8 mouse cellular contexts compared by ENCODE assay signal in genomic region chr4:132074933-132075769, GRCm38 (mm10). TPM values are rescaled to one million over a fixed set of nuclear protein-coding genes. Genes with fewer than 3 reads are reported as not detected.
A peak's percentile ranks its signal among the peaks of the same experiment; 100 is the strongest.
DNase-seq lines count a peak whose midpoint lies in the region; ATAC-seq and TF ChIP-seq lines count a peak whose summit lies in the region.

Gene Epb41, minus strand, starts transcription at chr4:132075321.

- peak within 1 kb of the TSS; percentile 97 for H3K4me2 ChIP-seq in lung, embryonic 16.5 days (ENCODE audit: low read depth, low read length)

- peaks cover 3 to 20% of the 10 kb centered on the region in 2 experiments; a peak in 3 of 4 replicates for H3K36me3 ChIP-seq in MEL (ENCODE audit: control insufficient read depth in 1 of 2, insufficient read depth in 2 of 2, low read length in 2 of 2)
- no peaks in the 10 kb centered on the region for H3K36me3 ChIP-seq in lung, embryonic 16.5 days (ENCODE audit: control insufficient read depth, insufficient read depth, low read length)

- WGBS in lung, embryonic 16.5 days, result 2% methylated on average over 47 of the region's 47 CpGs

- TF ChIP-seq RAD21 in MEL (IDR thresholded peaks at IDR 0.05; ENCODE audit: low read depth, low read length), result no peak

- H3K9ac ChIP-seq in MEL (ENCODE audit: control insufficient read depth, low read depth, low read length, poor library complexity, severe bottlenecking), result peak within 1 kb of the TSS; percentile 91
- peak within 1 kb of the TSS; percentile 82 for H3K9ac ChIP-seq in lung, embryonic 16.5 days (ENCODE audit: low read length)

- H3K9me3 ChIP-seq in MEL (replicated peaks; ENCODE audit: insufficient read depth, low read length), result no peaks in the 10 kb centered on the region
- H3K9me3 ChIP-seq in lung, embryonic 16.5 days (ENCODE audit: control insufficient read depth, low read length), result no peaks in the 10 kb centered on the region

- H3K4me3 ChIP-seq in MEL (ENCODE audit: control insufficient read depth in 1 of 2, insufficient read depth in 1 of 2, low read depth in 2 of 2, low read length in 2 of 2), result peak within 1 kb of the TSS; percentile 83 to 94
- peak within 1 kb of the TSS; percentile 79 for H3K4me3 ChIP-seq in lung, embryonic 16.5 days (ENCODE audit: low read length)

- TF ChIP-seq CTCF in MEL (IDR thresholded peaks at IDR 0.05 in 2 of 3, conservative IDR thresholded peaks at IDR 0.05 in 1 of 3; ENCODE audit: control insufficient read depth in 1 of 3, insufficient read depth in 1 of 3, low read depth in 2 of 3, low read length in 3 of 3, poor library complexity in 1 of 3, severe bottlenecking in 1 of 3), result no peak

- no peaks in the 10 kb centered on the region for H3K27me3 ChIP-seq in MEL (ENCODE audit: control insufficient read depth in 1 of 2, insufficient read depth in 2 of 2, low read length in 2 of 2)
- H3K27me3 ChIP-seq in lung, embryonic 16.5 days (ENCODE audit: control insufficient read depth, insufficient read depth, low read depth, low read length), result no peaks in the 10 kb centered on the region

- TF ChIP-seq POLR2A in MEL (IDR thresholded peaks at IDR 0.05; ENCODE audit: control insufficient read depth in 1 of 2, insufficient read depth in 1 of 2, low read depth in 1 of 2, low read length in 2 of 2, poor library complexity in 1 of 2), result peak; percentile 85 to 92

- H3K4me1 ChIP-seq in MEL (ENCODE audit: control insufficient read depth in 1 of 2, insufficient read depth in 2 of 2, low read length in 2 of 2), result peaks cover 9 to 31% of the 10 kb centered on the region in 2 experiments
- peaks cover 12% of the 10 kb centered on the region for H3K4me1 ChIP-seq in lung, embryonic 16.5 days (replicated peaks; ENCODE audit: control insufficient read depth, insufficient read depth, low read length)

- peak; percentile 73 to 79 for ATAC-seq in hematopoietic stem cell, adult 5-6 weeks (replicated peaks in 1 of 2; ENCODE audit: insufficient read depth in 1 of 2, low FRiP score in 2 of 2, low TSS enrichment in 1 of 2, low read depth in 1 of 2, poor library complexity in 2 of 2, severe bottlenecking in 2 of 2)
- peak; percentile 94 for ATAC-seq in lung, embryonic 16.5 days (ENCODE audit: low read depth)

- peak within 1 kb of the TSS; percentile 100 for H3K27ac ChIP-seq in MEL (ENCODE audit: control insufficient read depth, low read depth, low read length)
- peak within 1 kb of the TSS; percentile 73 for H3K27ac ChIP-seq in lung, embryonic 16.5 days (ENCODE audit: low read length)

- peak; percentile 99 for DNase-seq in MEL (ENCODE audit: low read depth, low spot score)
- DNase-seq in cerebellum, adult 8-10 months, result peak; percentile 100
- peak; percentile 96 for DNase-seq in forelimb bud, embryonic 11.5 days (ENCODE audit: low read depth, low spot score)
- DNase-seq in layer of hippocampus, adult 9-10 months (ENCODE audit: low spot score), result peak; percentile 89
- peak; percentile 99 for DNase-seq in ovary, postnatal 10 days (ENCODE audit: low spot score)
- peak; percentile 99 to 100 for DNase-seq in thymus, postnatal 10 days (ENCODE audit: low spot score in 2 of 2)

- TF ChIP-seq EP300 in MEL (IDR thresholded peaks at IDR 0.05; ENCODE audit: low read depth in 1 of 2, low read length in 2 of 2), result peak in 1 of 2 experiments; percentile 35; a peak in 1 of 4 replicates

- peaks cover 40% of the 10 kb centered on the region for H3K79me2 ChIP-seq in MEL (ENCODE audit: control insufficient read depth, insufficient read depth, low read length, poor library complexity)

TF ChIP-seq in MEL, 35 proteins besides CTCF, POLR2A, EP300 and RAD21:
- TF ChIP-seq GATA1 (IDR thresholded peaks at IDR 0.05; ENCODE audit: low read depth, low read length) (no peak), NRF1 (IDR thresholded peaks at IDR 0.05; ENCODE audit: insufficient read depth, low read depth, low read length, poor library complexity, severe bottlenecking) (peak; percentile 25; the same call in 1 of the 2 replicates), JUND (IDR thresholded peaks at IDR 0.05; ENCODE audit: low read depth, low read length) (no peak), TBP (IDR thresholded peaks at IDR 0.05; ENCODE audit: low read depth, low read length) (peak; percentile 98), ZKSCAN1 (IDR thresholded peaks at IDR 0.05; ENCODE audit: low read depth, low read length) (no peak), POLR2AphosphoS2 (IDR thresholded peaks at IDR 0.05; ENCODE audit: low read length) (peak; percentile 94), GABPA (IDR thresholded peaks at IDR 0.05; ENCODE audit: low read depth, low read length) (no peak), USF2 (IDR thresholded peaks at IDR 0.05; ENCODE audit: borderline replicate concordance in 1 of 2, insufficient read depth in 1 of 2, low read depth in 1 of 2, low read length in 2 of 2) (peak in 1 of 2 experiments; percentile 67; a peak in 2 of 4 replicates), MAZ (IDR thresholded peaks at IDR 0.05; ENCODE audit: low read depth, low read length) (peak; percentile 93), MXI1 (IDR thresholded peaks at IDR 0.05; ENCODE audit: low read depth, low read length) (peak; percentile 98), ELF1 (IDR thresholded peaks at IDR 0.05; ENCODE audit: low read depth, low read length) (peak; percentile 64), BHLHE40 (IDR thresholded peaks at IDR 0.05; ENCODE audit: borderline replicate concordance, low read depth, low read length) (0 out of 2 replicates have a peak, but pooled peaks have one; percentile 7), NELFE (IDR thresholded peaks at IDR 0.05; ENCODE audit: low read depth, low read length) (peak; percentile 64), SMC3 (IDR thresholded peaks at IDR 0.05; ENCODE audit: low read depth, low read length) (no peak), CHD1 (IDR thresholded peaks at IDR 0.05; ENCODE audit: low read depth, low read length) (no peak), CHD2 (IDR thresholded peaks at IDR 0.05; ENCODE audit: low read length) (no peak; the same call in 1 of the 2 replicates), RCOR1 (IDR thresholded peaks at IDR 0.05; ENCODE audit: low read depth, low read length) (no peak), UBTF (IDR thresholded peaks at IDR 0.05; ENCODE audit: borderline replicate concordance, insufficient read depth, low read depth, low read length) (0 out of 2 replicates have a peak, but pooled peaks have one; percentile 34), MEF2A (IDR thresholded peaks at IDR 0.05; ENCODE audit: extremely low read depth, insufficient replicate concordance, low read depth, low read length, poor library complexity, severe bottlenecking) (no peak), ZC3H11A (IDR thresholded peaks at IDR 0.05; ENCODE audit: low read depth, low read length) (no peak), MAX (IDR thresholded peaks at IDR 0.05; ENCODE audit: low read length) (peak; percentile 99), TAL1 (IDR thresholded peaks at IDR 0.05; ENCODE audit: low read length) (no peak), MYC (IDR thresholded peaks at IDR 0.05; ENCODE audit: low read depth, low read length) (peak; percentile 98), ZMIZ1 (IDR thresholded peaks at IDR 0.05; ENCODE audit: low read depth, low read length) (peak; percentile 86), MAFK (IDR thresholded peaks at IDR 0.05; ENCODE audit: borderline replicate concordance, low read depth, low read length) (no peak), SIN3A (IDR thresholded peaks at IDR 0.05; ENCODE audit: low read length) (peak; percentile 86), ZNF384 (IDR thresholded peaks at IDR 0.05; ENCODE audit: low read depth, low read length) (no peak), E2F4 (IDR thresholded peaks at IDR 0.05; ENCODE audit: borderline replicate concordance, low read depth, low read length) (no peak), TCF12 (IDR thresholded peaks at IDR 0.05; ENCODE audit: low read depth, low read length) (peak; percentile 76), USF1 (IDR thresholded peaks at IDR 0.05; ENCODE audit: low read depth, low read length) (peak; percentile 92), KAT2A (conservative IDR thresholded peaks at IDR 0.05; ENCODE audit: low read depth, low read length) (no peak; the same call in 1 of the 2 replicates), ETS1 (IDR thresholded peaks at IDR 0.05; ENCODE audit: low read depth, low read length) (peak; percentile 81), MYB (IDR thresholded peaks at IDR 0.05; ENCODE audit: low read depth, low read length) (no peak), HCFC1 (IDR thresholded peaks at IDR 0.05; ENCODE audit: low read depth, low read length) (peak; percentile 77), POLR2AphosphoS5 (IDR thresholded peaks at IDR 0.05; ENCODE audit: borderline replicate concordance, low read depth, low read length) (0 out of 2 replicates have a peak, but pooled peaks have one; percentile 84)

RNA-seq across cellular contexts. Expression of gene Epb41, which starts in this region (rescaled TPM):
- total RNA-seq in MEL (2012; rRNA removed), result 36.5 and 41.9 TPM in 2 replicates
- polyA plus RNA-seq in MEL (2012; ENCODE audit: insufficient read depth in 1 of 2, insufficient read length in 2 of 2, low read depth in 1 of 2, low replicate concordance in 2 of 2, missing spikeins in 1 of 2), result 100 to 1,000 TPM in 1 of 2 experiments, 10 to 100 TPM in 1; 44.3 to 115 TPM
- total RNA-seq in hematopoietic stem cell, adult 5-6 weeks (2017), result 63.9 and 72.9 TPM in 2 replicates
- polyA plus RNA-seq in lung, embryonic 16.5 days (2015; fragmentation: Nextera tagmentation; extraction: Ambion mirVana), result 56.8 and 57.7 TPM in 2 replicates

Comparison
In these comparisons a context has a peak if more than half of its experiments do, and no peak if none do; other contexts are left out.
1. Peak in every context shown above with its lines: DNase-seq, ATAC-seq, H3K4me3 ChIP-seq and H3K27ac ChIP-seq.